Mouse (Mus musculus): Measurements from ENCODE around the gene Hpn.

DNA sequence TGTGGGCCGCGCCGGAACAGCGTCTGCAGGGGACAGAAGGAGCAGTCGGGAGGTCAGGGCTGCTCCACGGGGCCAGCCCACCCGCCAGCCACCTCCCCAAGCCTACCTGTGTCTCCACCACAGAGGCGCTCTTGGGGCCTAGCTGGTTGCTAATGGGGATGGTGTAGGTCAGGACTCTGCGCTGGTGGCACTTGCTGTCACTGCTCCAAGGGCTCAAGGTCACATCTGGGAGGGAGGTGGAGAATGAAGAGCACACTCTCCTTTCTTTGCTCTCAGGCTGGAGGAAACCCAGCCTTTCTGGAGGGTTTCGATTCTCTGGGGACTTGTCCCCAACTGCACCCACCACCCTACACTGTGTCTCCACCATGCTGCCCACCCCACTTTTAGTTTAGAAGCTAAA lies 20.6 kb upstream of the Hpn start:
- TF ChIP-seq CTCF (conservative IDR thresholded peaks at IDR 0.05; ENCODE audit: low read length) (no peak), NANOG (IDR thresholded peaks at IDR 0.05; ENCODE audit: borderline replicate concordance, low read length) (no peak)
